Mouse (Mus musculus): Measurements from ENCODE around the gene Palm2. TPM values are rescaled to one million over a fixed set of nuclear protein-coding genes. Genes with fewer than 3 reads are reported as not detected.

Palm2 gene
- polyA plus RNA-seq, 1 experiment from 2014 or later = 3.9 TPM

DNA sequence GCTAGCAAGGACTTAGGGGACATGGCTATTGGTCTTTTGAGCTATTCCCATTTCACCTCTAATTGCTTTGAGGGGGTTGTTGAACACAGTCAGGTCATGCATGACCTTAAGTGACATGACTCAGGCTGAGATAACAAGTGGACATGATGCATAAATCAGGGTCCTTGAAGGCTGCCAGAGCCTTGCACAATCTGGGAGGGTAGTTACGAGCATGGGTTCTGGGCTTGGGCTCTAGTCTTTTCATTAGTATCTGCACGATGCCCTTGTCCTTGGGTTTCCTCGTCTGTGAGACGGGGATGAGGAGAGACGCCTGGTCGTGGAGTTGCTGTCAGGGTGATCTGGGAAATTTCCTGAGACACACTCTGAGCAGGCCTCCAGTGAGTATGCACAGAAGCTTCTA, 140.6 kb downstream of the Palm2 start:
- H3K27ac ChIP-seq = no peak overlapping the region
- no peak for ATAC-seq

DNA sequence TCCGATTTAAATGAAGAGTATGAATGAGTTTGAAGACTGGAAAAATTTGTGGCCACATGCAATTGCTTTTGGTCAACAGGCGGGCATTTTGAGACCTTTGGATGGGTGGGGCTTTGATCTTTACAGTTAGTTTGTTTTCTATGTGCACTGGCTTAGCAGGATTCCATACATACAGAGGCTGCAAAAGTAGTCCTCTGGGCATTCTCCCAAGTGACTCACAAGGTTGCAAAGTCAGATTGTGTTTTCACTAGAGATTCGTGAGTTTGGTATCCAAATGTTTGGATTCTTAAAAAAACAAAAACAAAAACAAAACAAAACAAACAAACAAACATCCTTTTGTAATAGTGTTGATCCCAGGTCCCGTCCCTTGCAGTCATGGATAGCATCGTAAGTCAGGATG, 141.6 kb downstream of the Palm2 start:
- Histone ChIP-seq H3K27ac (no peak overlapping the region), H3K27me3 (replicated peaks) (no peaks in the 10 kb centered on the region), H3K36me3 (no peaks in the 10 kb centered on the region), H3K9ac (no peak overlapping the region), H3K4me2 (replicated peaks) (no peak overlapping the region), H3K9me3 (no peaks in the 10 kb centered on the region), H3K4me1 (replicated peaks) (0 out of 2 replicates have a peak, but pooled peaks cover 1% of the 10 kb centered on the region), H3K4me3 (replicated peaks) (no peak overlapping the region)
- 74% methylated on average over 5 of the region's 5 CpGs for WGBS
- ATAC-seq = no peak

More for the DNA sequence above, 140.6 kb downstream of the Palm2 start:
- H3K9ac ChIP-seq = no peak overlapping the region
- WGBS = 63% methylated on average over 6 of the region's 6 CpGs
- H3K36me3 ChIP-seq = no peaks in the 10 kb centered on the region
- no peaks in the 10 kb centered on the region for H3K27me3 ChIP-seq (replicated peaks)
- H3K4me3 ChIP-seq (replicated peaks) = no peak overlapping the region
- H3K4me2 ChIP-seq (replicated peaks) = no peak overlapping the region
- H3K4me1 ChIP-seq (replicated peaks) = 0 out of 2 replicates have a peak, but pooled peaks cover 3% of the 10 kb centered on the region
- H3K9me3 ChIP-seq = no peaks in the 10 kb centered on the region

DNA sequence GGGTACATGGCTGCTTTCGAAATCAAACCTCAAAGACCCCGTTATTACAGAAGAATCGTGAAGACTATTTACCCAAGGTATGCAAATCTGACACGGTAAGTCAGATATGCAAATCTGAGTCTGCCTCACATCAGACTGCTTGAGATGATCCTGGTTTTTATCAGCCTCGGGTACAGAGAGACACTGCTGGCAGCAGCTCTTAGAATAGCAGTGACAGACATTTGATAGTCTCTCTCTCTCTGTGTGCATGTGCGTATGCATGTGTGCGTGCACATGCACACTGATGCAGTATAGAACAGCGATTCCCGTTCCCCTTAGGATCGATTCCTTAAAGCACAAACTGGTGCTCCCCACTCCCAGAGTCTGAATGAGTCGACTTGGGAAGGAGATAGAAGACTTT, 142.0 kb downstream of the Palm2 start:
- 72% methylated on average over 11 of the region's 11 CpGs for WGBS
- H3K27ac ChIP-seq = no peak overlapping the region
- no peaks in the 10 kb centered on the region for H3K4me1 ChIP-seq (replicated peaks)
- H3K27me3 ChIP-seq (replicated peaks) = no peaks in the 10 kb centered on the region
- no peak overlapping the region for H3K9ac ChIP-seq
- ATAC-seq = no peak
- H3K4me2 ChIP-seq (replicated peaks) = no peak overlapping the region
- no peak overlapping the region for H3K4me3 ChIP-seq (replicated peaks)
- no peaks in the 10 kb centered on the region for H3K9me3 ChIP-seq
- H3K36me3 ChIP-seq = no peaks in the 10 kb centered on the region

DNA sequence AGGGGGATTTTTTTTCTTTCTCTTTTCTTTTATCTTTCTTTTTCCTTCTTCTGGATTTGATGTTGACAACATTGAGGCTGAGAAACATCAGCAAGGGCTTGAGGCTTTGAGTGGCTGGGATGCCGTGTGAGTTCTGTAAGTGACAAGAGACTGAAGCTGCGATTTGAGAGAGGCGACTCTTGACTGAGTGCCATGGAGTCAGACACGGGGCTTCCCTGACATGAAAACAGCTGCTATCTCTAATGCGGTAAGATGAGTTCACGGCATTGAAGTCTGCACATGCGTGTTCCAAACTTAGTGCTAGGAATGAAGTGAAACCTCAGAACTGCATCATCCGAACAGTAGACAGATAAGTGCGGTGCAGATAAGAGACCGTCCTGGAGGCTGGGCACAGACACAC, 145.6 kb downstream of the Palm2 start:
- no peaks in the 10 kb centered on the region for H3K9me3 ChIP-seq
- no peak for ATAC-seq
- no peaks in the 10 kb centered on the region for H3K36me3 ChIP-seq
- 92% methylated on average over 10 of the region's 10 CpGs for WGBS
- no peaks in the 10 kb centered on the region for H3K27me3 ChIP-seq (replicated peaks)
- H3K27ac ChIP-seq = no peak overlapping the region
- no peaks in the 10 kb centered on the region for H3K4me1 ChIP-seq (replicated peaks)
- no peak overlapping the region for H3K4me2 ChIP-seq (replicated peaks)
- H3K4me3 ChIP-seq (replicated peaks) = no peak overlapping the region
- no peak overlapping the region for H3K9ac ChIP-seq

DNA sequence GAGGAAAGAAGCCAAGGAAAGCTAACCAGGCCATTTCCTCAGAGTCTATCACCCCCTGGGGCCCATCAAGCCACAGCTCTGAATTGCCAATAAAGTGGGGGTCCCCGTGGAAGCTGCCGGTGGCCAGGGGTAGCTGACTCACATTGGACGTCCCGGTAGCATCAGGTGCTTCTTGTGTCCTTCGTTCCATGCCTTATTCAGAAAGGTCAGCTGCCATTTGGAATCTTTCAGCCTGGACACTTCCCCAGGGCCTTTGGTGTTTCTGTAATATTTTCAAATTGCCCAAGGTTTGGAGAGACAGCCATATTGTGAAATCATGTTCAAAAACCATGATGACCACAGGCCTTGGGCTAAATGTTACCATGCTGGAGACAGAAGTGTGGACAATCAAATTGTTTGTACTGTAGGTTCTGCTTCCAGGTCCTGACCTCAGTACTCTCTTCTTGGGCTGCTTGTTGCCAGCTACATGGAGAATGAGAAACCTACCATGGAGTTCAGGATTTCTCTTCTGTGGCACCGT, 151.3 kb downstream of the Palm2 start:
- 91% methylated on average over 6 of the region's 6 CpGs for WGBS
- H3K27ac ChIP-seq = no peak overlapping the region
- ATAC-seq = no peak

DNA sequence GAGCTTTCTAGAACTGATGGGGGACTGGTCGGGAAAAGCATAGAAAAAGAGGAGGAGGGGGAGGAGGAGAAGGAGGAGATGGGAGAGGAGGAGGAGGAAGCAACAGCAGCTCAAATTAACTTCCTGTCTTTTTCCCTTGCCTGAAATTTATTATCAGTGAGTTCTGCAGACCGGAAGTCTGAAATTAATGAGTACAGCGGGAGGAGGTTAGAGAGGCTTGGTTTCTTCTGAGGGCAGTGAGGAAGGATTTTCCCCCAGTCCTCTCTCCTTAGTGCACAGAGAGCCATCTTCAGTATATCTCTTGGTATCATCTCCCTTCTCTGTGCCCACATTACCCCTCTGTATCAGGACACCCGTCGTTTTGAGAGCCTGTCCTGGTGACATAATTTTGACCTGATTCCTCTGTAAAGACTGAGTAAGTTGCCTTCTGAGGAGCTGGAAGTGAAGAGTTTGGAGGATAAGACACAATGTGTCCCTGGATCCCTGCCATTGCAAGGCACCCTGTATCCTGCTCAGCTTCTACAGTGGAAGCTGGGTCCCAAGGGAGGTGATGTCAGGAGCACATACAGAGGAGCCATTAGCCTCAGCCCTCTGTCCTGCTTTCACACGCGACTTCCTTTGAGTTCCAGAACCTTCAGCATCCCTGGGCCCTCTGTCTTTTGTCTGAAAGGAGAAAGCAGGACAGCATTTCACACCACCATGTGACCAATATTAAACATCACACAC, 153.0 kb downstream of the Palm2 start:
- Histone ChIP-seq H3K4me2 (replicated peaks) (no peak overlapping the region), H3K9ac (no peak overlapping the region)
- ATAC-seq = no peak

More for the DNA sequence above, 151.3 kb downstream of the Palm2 start:
- H3K36me3 ChIP-seq = no peaks in the 10 kb centered on the region
- H3K4me3 ChIP-seq (replicated peaks) = no peak overlapping the region
- no peak overlapping the region for H3K9ac ChIP-seq
- no peaks in the 10 kb centered on the region for H3K9me3 ChIP-seq
- H3K4me2 ChIP-seq (replicated peaks) = no peak overlapping the region
- H3K27me3 ChIP-seq (replicated peaks) = no peaks in the 10 kb centered on the region
- H3K4me1 ChIP-seq (replicated peaks) = peaks cover 9% of the 10 kb centered on the region; the same call in 1 of the 2 replicates

DNA sequence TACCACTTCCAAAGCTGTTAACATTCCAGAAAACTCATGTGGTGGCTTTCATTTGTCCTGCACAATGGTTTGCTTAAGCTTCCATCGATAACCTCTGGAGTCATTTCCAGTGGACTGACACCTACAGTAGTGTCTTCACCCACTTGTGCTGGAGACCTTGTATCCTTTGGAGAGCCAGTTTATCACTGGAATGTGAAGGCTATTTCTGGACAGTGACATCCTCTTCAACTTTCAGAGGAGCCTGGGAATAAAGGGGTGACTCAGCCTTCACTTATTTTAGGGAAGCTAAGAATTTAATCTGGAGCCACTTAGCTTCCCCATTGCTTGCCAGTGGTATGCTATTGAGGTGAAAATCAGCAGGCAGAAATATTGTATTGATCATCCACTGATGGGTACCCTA, 154.3 kb downstream of the Palm2 start:
- H3K4me3 ChIP-seq (replicated peaks) = no peak overlapping the region

More for the DNA sequence above, 153.0 kb downstream of the Palm2 start:
- Histone ChIP-seq H3K4me1 (replicated peaks) (peaks cover 9% of the 10 kb centered on the region; the same call in 1 of the 2 replicates), H3K36me3 (no peaks in the 10 kb centered on the region), H3K9me3 (no peaks in the 10 kb centered on the region), H3K27me3 (replicated peaks) (no peaks in the 10 kb centered on the region), H3K4me3 (replicated peaks) (no peak overlapping the region), H3K27ac (no peak overlapping the region)
- WGBS = 49% methylated on average over 7 of the region's 7 CpGs

DNA sequence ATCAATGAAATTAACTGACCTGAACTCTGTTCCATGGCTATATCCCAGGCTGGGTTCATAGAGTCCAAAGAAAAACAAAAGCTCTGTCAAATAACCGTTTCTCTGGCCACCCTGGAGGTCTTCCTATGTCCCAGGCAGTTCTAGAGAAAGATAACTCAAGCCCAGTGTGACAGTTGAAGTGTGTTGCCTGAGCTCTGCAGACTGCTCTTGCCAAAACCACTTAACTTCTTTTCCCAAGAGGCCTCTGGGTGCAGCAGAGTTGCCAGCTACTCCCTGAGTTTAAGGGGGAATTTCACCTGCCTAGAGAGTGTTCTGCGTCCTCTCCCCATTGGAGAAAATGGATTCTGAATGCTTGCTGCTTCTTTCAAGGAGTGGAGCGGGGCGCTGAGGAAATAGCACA, 158.7 kb downstream of the Palm2 start:
- H3K4me3 ChIP-seq (replicated peaks) = no peak overlapping the region
- 76% methylated on average over 4 of the region's 4 CpGs for WGBS
- no peak overlapping the region for H3K9ac ChIP-seq
- H3K27me3 ChIP-seq (replicated peaks) = no peaks in the 10 kb centered on the region
- no peak overlapping the region for H3K27ac ChIP-seq
- H3K4me2 ChIP-seq (replicated peaks) = no peak overlapping the region
- no peaks in the 10 kb centered on the region for H3K36me3 ChIP-seq
- H3K9me3 ChIP-seq = no peaks in the 10 kb centered on the region
- no peak for ATAC-seq
- no peaks in the 10 kb centered on the region for H3K4me1 ChIP-seq (replicated peaks)

More for the DNA sequence above, 154.3 kb downstream of the Palm2 start:
- no peak overlapping the region for H3K4me2 ChIP-seq (replicated peaks)
- no peak overlapping the region for H3K9ac ChIP-seq
- no peak for ATAC-seq
- no peak overlapping the region for H3K27ac ChIP-seq
- no peaks in the 10 kb centered on the region for H3K9me3 ChIP-seq
- 88% methylated on average over 1 of the region's 1 CpGs for WGBS
- no peaks in the 10 kb centered on the region for H3K36me3 ChIP-seq
- H3K27me3 ChIP-seq (replicated peaks) = no peaks in the 10 kb centered on the region
- peaks cover 9% of the 10 kb centered on the region; the same call in 1 of the 2 replicates for H3K4me1 ChIP-seq (replicated peaks)

DNA sequence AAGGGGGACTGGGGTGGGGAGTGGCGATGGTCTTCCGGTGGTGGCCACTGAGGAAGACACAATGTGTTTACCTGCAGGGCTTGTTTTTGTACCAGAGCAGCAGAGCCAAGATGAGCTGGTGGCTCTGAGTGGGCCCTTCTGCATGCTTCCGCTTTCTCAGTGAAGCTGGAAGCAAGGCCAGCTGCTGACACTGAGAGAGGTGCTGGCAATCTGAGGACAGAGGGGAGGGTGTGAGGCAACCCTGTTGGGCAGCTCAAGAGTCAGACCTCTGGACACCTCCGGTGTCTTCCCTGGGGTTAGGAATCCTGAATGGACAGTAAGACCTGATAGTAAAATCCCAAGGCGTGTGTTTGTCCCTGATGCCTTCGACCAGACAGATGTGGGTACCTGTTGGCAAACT, 165.9 kb downstream of the Palm2 start:
- Histone ChIP-seq H3K4me1 (replicated peaks) (no peaks in the 10 kb centered on the region; the same call in 1 of the 2 replicates), H3K36me3 (no peaks in the 10 kb centered on the region), H3K27ac (no peak overlapping the region), H3K4me3 (replicated peaks) (no peak overlapping the region), H3K27me3 (replicated peaks) (no peaks in the 10 kb centered on the region), H3K4me2 (replicated peaks) (no peak overlapping the region), H3K9ac (no peak overlapping the region), H3K9me3 (no peaks in the 10 kb centered on the region)
- no peak for ATAC-seq
- 90% methylated on average over 6 of the region's 6 CpGs for WGBS

DNA sequence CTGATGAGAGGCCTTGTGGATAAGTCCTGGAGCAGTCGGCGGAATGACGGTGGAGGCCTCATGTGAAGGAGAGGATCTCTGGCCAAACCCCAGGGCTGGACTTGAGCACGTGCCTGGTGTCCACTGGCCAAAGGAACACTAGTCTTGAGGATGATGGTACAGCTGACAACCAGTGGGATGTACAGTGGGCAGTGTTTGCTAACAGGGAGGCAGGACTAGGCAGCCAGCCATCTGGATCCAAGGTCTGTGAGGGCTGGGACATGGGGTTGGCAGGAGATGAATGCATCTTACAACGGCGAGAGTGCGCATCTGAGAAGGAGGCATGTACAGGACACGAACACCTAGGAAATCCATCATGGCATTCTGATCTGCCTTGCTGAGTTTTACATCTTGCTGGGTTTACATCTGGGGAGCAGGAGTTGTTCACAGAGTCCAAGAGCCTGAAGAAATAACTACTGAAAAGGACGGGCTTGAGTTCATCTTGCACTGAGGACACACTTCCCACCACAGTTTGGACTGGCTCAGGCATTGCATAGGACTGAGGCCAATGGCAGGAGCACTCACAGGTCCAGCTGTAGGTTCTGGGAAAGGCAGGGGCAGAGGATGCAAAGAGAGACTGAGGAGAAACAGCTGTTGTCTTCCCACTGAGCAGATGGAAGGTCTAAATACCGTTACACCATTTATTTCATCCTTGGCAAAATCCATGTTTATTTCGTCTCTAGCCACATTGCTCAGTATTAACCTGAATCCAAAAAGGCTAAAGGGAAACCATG, 166.8 kb downstream of the Palm2 start:
- no peaks in the 10 kb centered on the region for H3K36me3 ChIP-seq
- H3K4me3 ChIP-seq (replicated peaks) = no peak overlapping the region
- no peak overlapping the region; the same call in 1 of the 2 replicates for H3K27ac ChIP-seq
- H3K9ac ChIP-seq = no peak overlapping the region
- H3K4me1 ChIP-seq (replicated peaks) = no peaks in the 10 kb centered on the region; the same call in 1 of the 2 replicates
- WGBS = 71% methylated on average over 11 of the region's 11 CpGs
- H3K4me2 ChIP-seq (replicated peaks) = no peak overlapping the region
- peak; percentile 67; the same call in 1 of the 2 replicates for ATAC-seq
- H3K27me3 ChIP-seq (replicated peaks) = no peaks in the 10 kb centered on the region
- no peaks in the 10 kb centered on the region for H3K9me3 ChIP-seq

DNA sequence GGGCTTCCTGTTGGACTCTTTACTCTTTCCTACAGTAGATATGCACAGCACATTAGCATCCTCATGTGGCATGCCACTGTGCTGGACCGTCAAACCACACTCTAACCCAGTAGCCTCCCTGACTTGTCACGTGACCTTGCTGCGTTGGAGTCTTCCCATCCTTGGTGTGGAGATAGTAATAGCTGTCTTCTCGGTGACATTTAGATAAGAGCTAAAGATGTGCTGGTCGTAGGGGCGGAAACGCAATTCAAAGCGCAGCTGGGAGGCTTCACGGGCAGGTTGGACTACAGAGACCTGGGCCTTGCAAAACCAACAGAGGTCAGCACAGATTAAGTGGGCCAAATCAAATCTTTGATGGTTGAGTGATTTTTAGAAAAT, 167.4 kb downstream of the Palm2 start:
- H3K9me3 ChIP-seq = no peaks in the 10 kb centered on the region
- H3K4me3 ChIP-seq (replicated peaks) = no peak overlapping the region
- H3K4me1 ChIP-seq (replicated peaks) = no peaks in the 10 kb centered on the region; the same call in 1 of the 2 replicates
- no peak for ATAC-seq
- no peak overlapping the region for H3K9ac ChIP-seq
- no peak overlapping the region for H3K4me2 ChIP-seq (replicated peaks)
- no peaks in the 10 kb centered on the region for H3K27me3 ChIP-seq (replicated peaks)
- H3K36me3 ChIP-seq = no peaks in the 10 kb centered on the region
- H3K27ac ChIP-seq = no peak overlapping the region
- WGBS = 75% methylated on average over 9 of the region's 9 CpGs

DNA sequence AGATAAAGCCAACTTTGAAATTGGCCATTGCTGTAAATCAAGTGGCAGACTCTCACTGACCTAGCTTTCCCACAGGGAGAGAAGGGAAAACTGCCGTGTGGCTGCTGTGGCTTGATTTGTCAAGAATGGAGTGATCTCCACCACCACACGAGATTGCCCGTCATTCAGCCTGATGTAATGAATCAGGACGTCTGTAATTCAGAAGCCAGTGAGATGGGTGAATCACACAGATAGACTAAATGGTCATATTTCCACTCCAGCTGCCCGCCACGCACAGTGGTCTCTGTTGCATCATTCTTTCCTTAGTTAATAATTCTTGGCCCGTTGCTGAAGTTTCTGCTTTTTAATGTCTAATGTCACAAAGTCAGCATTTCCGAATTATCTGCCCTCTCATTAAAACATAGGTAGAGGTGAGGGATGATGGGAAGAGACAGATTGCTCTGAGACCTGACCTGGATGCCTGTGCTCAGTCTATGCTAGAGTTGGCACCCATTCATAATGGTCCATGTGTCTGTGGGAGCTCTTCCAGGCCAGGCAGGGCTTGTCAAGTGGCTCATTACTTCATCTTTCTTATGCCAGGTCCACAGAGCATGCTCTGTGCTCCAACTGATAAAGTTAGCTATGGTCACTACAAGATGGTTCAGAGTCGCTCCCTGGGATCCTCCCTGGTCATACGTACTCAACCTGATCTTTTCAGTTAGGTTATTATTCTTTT, 168.0 kb downstream of the Palm2 start:
- Histone ChIP-seq H3K36me3 (no peaks in the 10 kb centered on the region), H3K4me3 (replicated peaks) (no peak overlapping the region), H3K9me3 (no peaks in the 10 kb centered on the region), H3K27ac (no peak overlapping the region), H3K9ac (no peak overlapping the region), H3K4me2 (replicated peaks) (no peak overlapping the region), H3K27me3 (replicated peaks) (no peaks in the 10 kb centered on the region), H3K4me1 (replicated peaks) (no peaks in the 10 kb centered on the region; the same call in 1 of the 2 replicates)
- no peak for ATAC-seq
- 79% methylated on average over 10 of the region's 10 CpGs for WGBS

All from intestine, embryonic 15.5 days (tissue).